Mouse (Mus musculus): ENCODE data around the gene Bcl2l1. TPM values are rescaled to one million over a fixed set of nuclear protein-coding genes. Genes with fewer than 3 reads are reported as not detected.

The Bcl2l1 gene
- polyA plus RNA-seq, 1 experiment: 57.4 TPM

DNA sequence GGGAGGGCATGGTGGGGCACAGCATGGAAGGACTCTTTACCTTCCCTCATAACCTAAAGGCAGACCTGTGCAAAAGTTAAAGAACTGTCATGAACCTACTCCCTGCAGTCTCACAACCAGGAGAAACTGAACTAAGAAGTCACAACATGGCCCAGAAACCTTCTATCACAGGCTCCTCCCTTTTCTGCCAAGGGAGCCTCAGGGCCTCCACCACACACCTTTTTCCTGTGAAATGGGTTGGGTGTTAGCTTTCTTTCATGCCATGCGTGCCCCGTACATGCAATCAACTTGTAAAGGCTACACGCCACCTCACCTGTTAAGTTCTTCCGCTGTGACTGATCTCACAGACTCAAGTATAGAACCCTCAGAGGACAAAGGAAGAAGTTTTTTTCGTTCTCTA lies 28.4 kb downstream of the Bcl2l1 start:
- no peaks in the 10 kb centered on the region for H3K27me3 ChIP-seq (ENCODE audit: control insufficient read depth, insufficient read depth, low read length)
- H3K4me1 ChIP-seq (ENCODE audit: control insufficient read depth, insufficient read depth, insufficient read length): peaks cover 12% of the 10 kb centered on the region
- H3K4me3 ChIP-seq (ENCODE audit: extremely low read depth, insufficient read depth, insufficient read length): no peak overlapping the region
- no peak for TF ChIP-seq POLR2A (IDR thresholded peaks at IDR 0.05; ENCODE audit: low read depth, low read length)
- no peak for TF ChIP-seq CTCF (IDR thresholded peaks at IDR 0.05; ENCODE audit: extremely low read depth, insufficient read depth, insufficient read length, insufficient replicate concordance)
- H3K36me3 ChIP-seq (ENCODE audit: control insufficient read depth, insufficient read depth, low read length): no peaks in the 10 kb centered on the region
- no peak for DNase-seq (ENCODE audit: low read depth in 1 of 2, low spot score in 2 of 2)
- no peak overlapping the region for H3K27ac ChIP-seq (ENCODE audit: insufficient read depth, low read length)
- 77% methylated on average over 5 of the region's 5 CpGs for WGBS

DNA sequence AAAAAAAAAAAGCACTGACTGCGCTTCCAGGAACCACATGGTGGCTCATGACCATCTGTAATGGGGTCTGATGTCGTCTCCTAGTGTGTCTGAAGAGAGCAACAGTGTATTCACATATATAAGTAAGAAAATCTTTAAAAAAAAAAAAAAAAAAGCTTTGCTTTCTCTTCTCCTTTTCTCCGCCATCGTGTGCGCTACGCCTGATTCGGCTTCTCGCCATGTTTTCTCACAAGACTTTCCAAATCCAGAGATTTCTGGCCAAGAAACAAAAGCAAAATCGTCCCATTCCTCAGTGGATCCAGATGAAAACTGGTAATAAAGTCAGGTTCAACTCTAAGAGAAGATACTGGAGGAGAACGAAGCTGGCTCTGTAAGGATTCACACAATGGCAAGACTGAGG lies 29.2 kb downstream of the Bcl2l1 start:
- H3K27ac ChIP-seq (ENCODE audit: insufficient read depth, low read length): no peak overlapping the region
- WGBS: 70% methylated on average over 10 of the region's 10 CpGs
- no peak overlapping the region for H3K4me3 ChIP-seq (ENCODE audit: extremely low read depth, insufficient read depth, insufficient read length)
- no peaks in the 10 kb centered on the region for H3K27me3 ChIP-seq (ENCODE audit: control insufficient read depth, insufficient read depth, low read length)
- DNase-seq (ENCODE audit: low read depth in 1 of 2, low spot score in 2 of 2): no peak
- peaks cover 16% of the 10 kb centered on the region for H3K4me1 ChIP-seq (ENCODE audit: control insufficient read depth, insufficient read depth, insufficient read length)
- no peaks in the 10 kb centered on the region for H3K36me3 ChIP-seq (ENCODE audit: control insufficient read depth, insufficient read depth, low read length)
- no peak for TF ChIP-seq CTCF (IDR thresholded peaks at IDR 0.05; ENCODE audit: extremely low read depth, insufficient read depth, insufficient read length, insufficient replicate concordance)
- TF ChIP-seq POLR2A (IDR thresholded peaks at IDR 0.05; ENCODE audit: low read depth, low read length): no peak

DNA sequence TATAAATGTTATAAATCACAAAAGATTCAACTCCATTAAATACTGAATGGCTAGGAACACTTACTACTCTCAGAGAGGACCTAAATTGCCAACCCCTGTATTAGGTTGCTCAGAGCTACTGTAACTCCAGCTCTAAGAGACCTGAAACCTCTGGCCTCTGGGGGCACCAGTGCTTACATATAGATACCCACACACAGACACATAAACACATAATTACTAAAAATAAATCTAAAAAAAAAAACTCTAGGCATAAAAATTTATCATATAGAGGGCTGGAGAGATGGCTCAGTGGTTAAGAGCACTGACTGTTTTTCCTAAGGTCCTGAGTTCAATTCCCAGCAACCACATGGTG lies 30.8 kb downstream of the Bcl2l1 start:
- TF ChIP-seq CTCF (IDR thresholded peaks at IDR 0.05; ENCODE audit: extremely low read depth, insufficient read depth, insufficient read length, insufficient replicate concordance): no peak
- TF ChIP-seq POLR2A (IDR thresholded peaks at IDR 0.05; ENCODE audit: low read depth, low read length): no peak
- H3K4me3 ChIP-seq (ENCODE audit: extremely low read depth, insufficient read depth, insufficient read length): no peak overlapping the region
- no peaks in the 10 kb centered on the region for H3K36me3 ChIP-seq (ENCODE audit: control insufficient read depth, insufficient read depth, low read length)
- H3K27ac ChIP-seq (ENCODE audit: insufficient read depth, low read length): no peak overlapping the region
- DNase-seq (ENCODE audit: low read depth in 1 of 2, low spot score in 2 of 2): no peak
- H3K27me3 ChIP-seq (ENCODE audit: control insufficient read depth, insufficient read depth, low read length): no peaks in the 10 kb centered on the region
- peaks cover 16% of the 10 kb centered on the region for H3K4me1 ChIP-seq (ENCODE audit: control insufficient read depth, insufficient read depth, insufficient read length)

DNA sequence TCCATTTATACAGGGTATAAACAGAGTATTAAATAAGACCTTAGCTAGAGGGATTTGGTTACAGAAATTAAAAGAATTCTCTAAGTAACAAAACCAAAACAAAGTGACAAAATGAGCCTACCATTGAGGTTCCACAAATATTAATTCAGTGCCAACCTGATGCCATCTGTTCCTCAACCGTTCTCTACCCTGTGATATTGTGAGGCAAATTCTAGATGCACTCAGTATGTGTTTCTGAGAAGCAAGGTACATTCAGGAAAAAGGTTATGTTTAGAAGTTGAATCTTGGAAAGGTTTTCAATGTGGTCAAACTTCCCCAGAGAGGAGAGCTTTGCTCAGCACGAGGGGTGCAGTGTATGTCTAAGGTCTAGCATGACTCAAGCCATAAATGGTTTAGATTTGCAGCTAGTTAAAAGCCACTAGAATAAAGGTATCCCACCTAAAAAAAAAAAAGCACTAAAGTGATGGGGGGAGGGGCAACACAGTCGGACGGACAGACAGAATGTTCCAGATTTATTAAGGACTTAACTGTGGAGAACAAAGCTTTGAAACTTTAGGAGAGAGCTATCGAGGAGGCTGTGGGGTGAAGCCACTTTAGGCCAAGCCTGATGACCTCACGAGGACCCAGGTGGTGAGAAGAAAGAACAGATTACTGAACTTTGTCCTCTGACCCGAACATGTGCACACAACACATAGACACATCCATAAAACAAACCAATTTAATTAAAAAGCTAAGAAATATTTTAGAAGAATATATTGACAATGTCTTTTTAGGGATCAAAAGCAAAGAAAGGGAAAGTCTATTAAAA lies 31.4 kb downstream of the Bcl2l1 start:
- Histone ChIP-seq H3K4me3 (ENCODE audit: extremely low read depth, insufficient read depth, insufficient read length) (no peak overlapping the region), H3K4me1 (ENCODE audit: control insufficient read depth, insufficient read depth, insufficient read length) (peaks cover 16% of the 10 kb centered on the region), H3K36me3 (ENCODE audit: control insufficient read depth, insufficient read depth, low read length) (no peaks in the 10 kb centered on the region), H3K27me3 (ENCODE audit: control insufficient read depth, insufficient read depth, low read length) (no peaks in the 10 kb centered on the region), H3K27ac (ENCODE audit: insufficient read depth, low read length) (no peak overlapping the region)
- no peak for DNase-seq (ENCODE audit: low read depth in 1 of 2, low spot score in 2 of 2)
- TF ChIP-seq CTCF (IDR thresholded peaks at IDR 0.05; ENCODE audit: extremely low read depth, insufficient read depth, insufficient read length, insufficient replicate concordance): no peak
- no peak for TF ChIP-seq POLR2A (IDR thresholded peaks at IDR 0.05; ENCODE audit: low read depth, low read length)
- 78% methylated on average over 7 of the region's 7 CpGs for WGBS

DNA sequence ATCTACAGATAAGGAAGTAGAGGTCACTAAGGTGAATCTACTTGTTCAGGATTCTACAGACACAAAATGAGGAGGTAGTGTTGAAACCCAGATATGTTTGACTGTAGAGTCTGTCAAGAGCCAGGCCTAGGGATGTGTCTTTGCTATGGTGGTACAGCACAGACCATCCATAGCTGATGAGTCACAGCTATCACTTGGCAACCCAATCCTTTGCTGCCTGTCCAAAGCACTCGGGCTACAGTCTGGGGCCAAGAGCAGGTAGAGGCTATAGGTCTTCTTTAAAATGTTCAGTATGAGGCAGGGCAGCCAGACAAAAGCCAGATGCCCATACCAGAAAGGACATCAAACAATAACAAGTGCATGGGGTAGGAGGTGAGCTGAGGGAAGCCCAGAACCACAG lies 33.9 kb downstream of the Bcl2l1 start:
- WGBS: 83% methylated on average over 1 of the region's 1 CpGs
- Histone ChIP-seq H3K27me3 (ENCODE audit: control insufficient read depth, insufficient read depth, low read length) (no peaks in the 10 kb centered on the region), H3K4me1 (ENCODE audit: control insufficient read depth, insufficient read depth, insufficient read length) (peaks cover 18% of the 10 kb centered on the region; the same call in 1 of the 2 replicates), H3K27ac (ENCODE audit: insufficient read depth, low read length) (no peak overlapping the region), H3K4me3 (ENCODE audit: extremely low read depth, insufficient read depth, insufficient read length) (no peak overlapping the region), H3K36me3 (ENCODE audit: control insufficient read depth, insufficient read depth, low read length) (no peaks in the 10 kb centered on the region)
- TF ChIP-seq POLR2A (IDR thresholded peaks at IDR 0.05; ENCODE audit: low read depth, low read length): no peak
- TF ChIP-seq CTCF (IDR thresholded peaks at IDR 0.05; ENCODE audit: extremely low read depth, insufficient read depth, insufficient read length, insufficient replicate concordance): no peak
- no peak for DNase-seq (ENCODE audit: low read depth in 1 of 2, low spot score in 2 of 2)

DNA sequence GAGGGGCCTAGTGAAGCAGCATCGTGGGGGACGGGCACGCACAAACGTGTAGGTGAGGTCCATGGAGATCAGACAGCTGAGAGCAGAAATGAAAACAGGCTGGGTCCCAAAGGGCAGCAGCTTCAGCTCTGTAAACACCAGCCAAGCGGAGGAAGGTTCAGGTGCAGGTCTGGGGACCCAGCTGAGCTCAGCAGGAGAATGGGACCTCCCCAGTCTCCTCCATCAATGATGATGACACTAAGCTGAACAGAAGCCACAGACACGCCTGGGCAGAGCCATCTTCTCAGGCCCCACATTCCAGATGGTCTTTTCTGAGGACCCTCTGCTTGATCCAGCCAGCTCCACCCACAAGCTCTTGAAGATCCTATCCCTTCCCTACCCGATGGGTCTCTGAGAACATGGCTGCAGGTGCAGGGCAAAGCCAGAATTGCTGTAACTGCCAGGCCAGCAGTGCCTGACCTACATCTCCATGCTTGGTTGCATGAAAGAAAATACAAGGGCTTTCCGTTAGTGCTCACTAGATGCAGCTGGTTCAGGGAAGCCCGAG lies 37.2 kb downstream of the Bcl2l1 start:
- no peak for TF ChIP-seq POLR2A (IDR thresholded peaks at IDR 0.05; ENCODE audit: low read depth, low read length)
- TF ChIP-seq CTCF (IDR thresholded peaks at IDR 0.05; ENCODE audit: extremely low read depth, insufficient read depth, insufficient read length, insufficient replicate concordance): no peak
- WGBS: 35% methylated on average over 9 of the region's 9 CpGs
- Histone ChIP-seq H3K27me3 (ENCODE audit: control insufficient read depth, insufficient read depth, low read length) (no peaks in the 10 kb centered on the region), H3K4me1 (ENCODE audit: control insufficient read depth, insufficient read depth, insufficient read length) (peaks cover 33% of the 10 kb centered on the region), H3K36me3 (ENCODE audit: control insufficient read depth, insufficient read depth, low read length) (no peaks in the 10 kb centered on the region), H3K27ac (ENCODE audit: insufficient read depth, low read length) (0 out of 2 replicates have a peak overlapping the region, but pooled peaks have one; percentile 7), H3K4me3 (ENCODE audit: extremely low read depth, insufficient read depth, insufficient read length) (no peak overlapping the region)
- DNase-seq (ENCODE audit: low read depth in 1 of 2, low spot score in 2 of 2): no peak

DNA sequence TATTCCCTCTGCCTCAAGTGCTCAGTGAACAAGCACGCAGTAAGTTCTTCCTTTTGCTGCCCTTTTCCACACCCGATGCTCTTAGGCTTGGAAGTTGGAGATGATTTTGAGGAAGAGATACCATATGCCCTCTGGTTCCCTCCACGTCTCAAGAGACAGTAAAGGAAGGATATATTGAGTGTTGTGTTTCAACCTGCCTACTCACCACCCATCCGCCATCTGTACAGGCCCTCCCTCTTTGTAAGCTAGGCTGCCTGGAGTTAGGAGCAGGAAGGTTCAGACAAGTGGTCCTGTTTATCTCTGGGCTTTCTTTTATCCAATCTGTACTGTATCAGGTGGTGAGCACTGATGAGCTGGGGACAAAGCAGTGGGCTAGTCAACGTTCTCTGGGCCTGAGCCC lies 38.1 kb downstream of the Bcl2l1 start:
- no peak for DNase-seq (ENCODE audit: low read depth in 1 of 2, low spot score in 2 of 2)
- Histone ChIP-seq H3K27ac (ENCODE audit: insufficient read depth, low read length) (no peak overlapping the region), H3K4me3 (ENCODE audit: extremely low read depth, insufficient read depth, insufficient read length) (no peak overlapping the region), H3K36me3 (ENCODE audit: control insufficient read depth, insufficient read depth, low read length) (no peaks in the 10 kb centered on the region), H3K4me1 (ENCODE audit: control insufficient read depth, insufficient read depth, insufficient read length) (peaks cover 42% of the 10 kb centered on the region), H3K27me3 (ENCODE audit: control insufficient read depth, insufficient read depth, low read length) (no peaks in the 10 kb centered on the region)
- no peak for TF ChIP-seq CTCF (IDR thresholded peaks at IDR 0.05; ENCODE audit: extremely low read depth, insufficient read depth, insufficient read length, insufficient replicate concordance)
- no peak for TF ChIP-seq POLR2A (IDR thresholded peaks at IDR 0.05; ENCODE audit: low read depth, low read length)
- 59% methylated on average over 5 of the region's 5 CpGs for WGBS
